Mouse (Mus musculus) MEL-GATA-1-ER (cell line): ENCODE measurements around the gene Iqsec1.

ENCODE experiments used
- DNase-seq: peaks from one replicate; pipeline ENCODE4 v3.0.0-alpha.2; 2012; ENCODE audit warnings: low read depth; ENCODE audit errors: extremely low read depth

Iqsec1 gene

DNA sequence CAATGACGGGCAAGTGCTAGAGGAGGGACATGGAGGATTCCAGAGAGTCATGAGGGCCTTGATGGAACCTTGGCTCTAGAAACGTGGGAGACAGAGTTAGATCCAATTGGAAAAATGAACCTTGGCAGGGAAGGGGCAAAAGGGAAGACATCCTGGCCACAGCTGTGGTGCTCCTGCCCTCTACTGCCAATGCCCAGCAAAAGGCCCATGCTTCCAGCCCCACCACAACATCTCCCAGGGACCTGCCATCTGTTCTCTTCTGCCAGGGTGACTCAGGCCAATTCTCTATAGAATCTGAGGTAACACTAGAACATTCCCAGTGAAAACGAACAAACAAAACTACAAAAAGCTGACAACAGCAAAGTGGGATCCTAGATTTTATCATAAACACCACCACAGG lies 173.1 kb downstream of the Iqsec1 start:
- no peak for DNase-seq

GRCm38 (mm10) chr6:90813526-90813925 lies 175.0 kb downstream of the Iqsec1 start:
- no peak for DNase-seq

DNA sequence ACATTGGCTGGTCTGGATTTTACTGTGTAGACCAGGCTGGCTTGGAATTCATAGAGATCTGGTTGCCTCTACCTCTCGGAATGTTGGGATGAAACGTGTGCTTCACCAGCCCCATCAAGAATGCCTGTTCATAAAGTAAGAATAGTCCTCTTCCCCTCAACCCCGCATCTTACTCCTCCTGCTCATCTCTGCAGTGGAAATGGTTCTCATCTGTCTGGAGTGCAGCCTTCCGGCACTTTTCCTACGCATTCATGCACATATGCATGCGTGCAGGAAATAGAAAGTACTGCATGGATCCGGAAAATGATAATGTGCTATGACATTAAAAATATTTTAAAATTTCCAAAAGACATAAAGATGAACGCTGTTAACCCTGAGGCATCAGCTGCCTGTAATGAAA lies 175.9 kb downstream of the Iqsec1 start:
- DNase-seq = no peak

DNA sequence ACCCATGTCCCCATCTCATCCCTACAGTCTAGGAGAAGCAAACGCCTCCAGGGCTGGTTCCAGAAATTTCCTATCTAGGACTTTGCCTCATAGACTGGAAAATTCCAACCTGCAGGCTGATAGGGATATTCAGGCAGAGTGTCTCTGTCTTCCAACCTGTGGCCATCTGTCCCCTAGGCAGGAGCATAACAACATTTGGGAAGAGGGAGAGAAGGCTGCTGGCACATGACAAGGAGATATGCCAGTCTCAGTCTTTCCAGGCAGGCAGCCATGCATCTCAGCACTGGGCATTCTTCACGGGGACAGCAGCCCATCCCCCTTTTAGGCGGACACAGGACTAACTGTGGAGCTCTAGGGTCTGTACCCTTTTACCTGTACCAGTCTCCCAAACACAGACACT lies 176.4 kb downstream of the Iqsec1 start:
- DNase-seq = no peak

DNA sequence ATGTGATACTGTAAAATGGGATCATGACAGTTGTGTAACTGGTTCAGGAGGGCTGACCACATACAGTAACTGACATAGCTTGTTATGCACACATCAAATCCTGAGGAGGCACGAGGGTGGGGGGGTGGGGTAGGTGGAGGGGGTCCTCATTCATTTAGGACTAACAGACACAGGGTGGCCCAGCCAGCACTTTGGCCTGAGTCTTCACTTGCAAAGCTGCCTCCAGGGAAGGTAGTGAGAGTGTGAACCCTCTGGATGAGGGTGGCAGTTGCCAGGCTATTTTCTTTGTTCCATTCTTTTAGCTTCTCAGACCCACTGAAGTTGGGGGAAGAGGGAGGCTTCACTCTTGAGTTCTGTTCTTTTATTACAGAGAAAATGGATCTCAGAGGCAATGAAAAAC lies 177.9 kb downstream of the Iqsec1 start:
- DNase-seq = no peak

DNA sequence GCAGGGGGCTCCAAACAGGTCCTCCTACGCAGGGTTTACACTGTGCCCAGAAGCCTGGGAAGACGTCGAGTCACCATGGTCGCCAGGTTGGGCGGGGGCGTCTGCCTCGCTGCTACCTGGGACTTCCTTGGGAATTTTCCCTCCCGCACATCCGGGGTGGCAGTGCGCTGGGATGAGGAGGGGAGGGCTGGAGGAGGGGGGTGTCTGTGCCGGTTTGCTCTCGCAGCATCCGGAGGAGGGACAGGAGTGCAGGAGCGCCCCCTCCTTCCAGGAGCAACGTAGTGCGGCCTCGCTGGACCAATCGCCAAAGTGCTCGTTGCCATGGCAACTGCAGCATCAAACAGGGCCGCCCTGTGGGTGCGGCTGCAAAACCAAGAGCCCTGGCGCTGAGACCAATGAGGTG lies 178.5 kb downstream of the Iqsec1 start:
- DNase-seq = no peak

DNA sequence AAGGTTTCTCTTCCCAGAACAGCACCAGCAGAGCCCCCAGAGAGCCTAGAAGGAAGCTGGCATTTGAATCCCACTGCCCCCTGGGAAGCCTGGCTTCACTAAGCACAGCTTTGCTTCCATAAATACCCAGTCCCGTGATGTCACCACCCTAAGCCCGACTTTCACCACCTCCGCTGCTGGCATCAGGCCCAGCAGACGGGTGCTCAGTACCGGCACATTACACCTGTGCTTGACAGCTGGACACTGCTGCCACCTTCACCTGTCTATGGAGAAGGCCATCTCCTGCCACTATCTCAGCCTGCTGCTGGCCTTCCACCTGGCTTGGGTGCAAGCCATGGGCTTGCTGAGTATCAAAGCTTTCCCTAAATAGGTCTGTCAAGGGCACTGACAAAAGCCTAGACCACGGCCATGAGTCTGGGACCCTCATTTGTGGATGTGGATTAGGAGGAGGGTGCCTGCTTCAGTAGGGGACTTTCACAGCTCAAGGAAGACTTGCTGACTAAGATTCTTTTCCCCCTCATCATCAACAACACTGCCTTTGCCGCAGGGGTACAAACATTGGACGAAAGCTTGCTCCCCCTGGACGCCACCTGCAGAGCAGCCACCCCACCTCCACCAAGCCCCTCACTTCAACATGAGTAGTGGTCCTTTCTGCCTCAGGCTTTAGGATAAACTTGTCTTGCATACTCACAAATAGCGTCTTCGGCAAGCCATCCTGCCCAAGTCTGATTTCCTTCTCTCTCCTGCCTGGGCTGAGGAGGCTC lies 179.2 kb downstream of the Iqsec1 start:
- no peak for DNase-seq

GRCm38 (mm10) chr6:90808544-90808943 lies 179.9 kb downstream of the Iqsec1 start:
- DNase-seq = no peak

DNA sequence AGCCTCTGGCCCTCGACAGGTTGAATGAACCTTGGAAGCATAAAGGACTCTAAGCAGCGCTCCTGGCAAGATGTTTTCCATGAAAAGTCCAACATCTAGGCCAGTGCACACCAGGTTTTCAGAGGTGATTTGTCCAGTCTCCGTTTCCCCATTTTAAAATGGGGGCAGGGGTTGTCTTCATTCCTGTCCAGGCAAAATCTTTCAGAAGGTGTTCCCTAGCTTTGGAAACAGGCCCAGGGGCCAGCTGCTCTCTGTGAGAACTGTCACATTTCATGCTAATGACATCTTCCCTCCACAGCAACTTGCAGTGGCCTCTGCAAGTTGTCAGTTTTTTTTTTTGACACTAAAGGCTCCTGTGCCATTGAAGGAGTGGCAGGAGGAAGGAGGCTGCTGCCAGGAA lies 180.4 kb downstream of the Iqsec1 start:
- no peak for DNase-seq

GRCm38 (mm10) chr6:90807581-90807980 lies 180.9 kb downstream of the Iqsec1 start:
- no peak for DNase-seq

GRCm38 (mm10) chr6:90806743-90807142 lies 181.7 kb downstream of the Iqsec1 start:
- no peak for DNase-seq

DNA sequence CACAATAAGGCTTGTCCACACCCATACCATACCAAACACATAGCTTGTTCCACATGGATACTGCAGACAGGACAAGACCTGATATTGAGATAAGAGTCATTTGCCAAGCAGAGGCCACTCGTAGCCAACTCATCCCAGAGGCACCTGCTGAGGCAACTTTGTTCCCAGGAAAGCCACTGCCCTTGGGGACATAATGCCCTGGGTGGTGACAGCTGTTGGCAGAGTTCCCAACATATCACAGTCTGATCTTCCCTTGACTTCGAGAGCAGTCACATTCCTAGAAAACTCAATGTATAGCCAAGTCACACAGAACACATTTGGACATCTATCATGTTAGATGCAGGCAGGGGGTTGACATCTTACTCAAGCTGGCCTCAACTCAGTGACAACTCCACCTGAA lies 183.4 kb downstream of the Iqsec1 start:
- DNase-seq = no peak

DNA sequence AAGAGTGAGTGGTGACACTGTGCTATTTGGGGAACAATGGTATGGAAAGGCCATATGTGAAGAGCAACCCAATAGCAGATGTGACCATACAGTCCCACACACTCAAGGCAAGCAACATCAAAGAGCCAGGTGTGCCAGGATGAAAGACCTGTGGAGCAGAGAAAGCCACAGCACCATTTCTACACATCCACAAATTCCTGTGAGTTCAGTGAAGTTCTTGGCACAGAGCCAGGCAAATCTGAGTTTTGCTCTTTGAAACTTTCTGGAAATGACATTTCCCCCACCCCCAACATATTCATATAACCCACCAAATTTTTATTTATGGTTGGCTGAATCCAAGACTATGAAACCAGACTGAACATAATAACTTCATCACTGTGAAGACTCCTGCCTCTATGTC lies 183.8 kb downstream of the Iqsec1 start:
- no peak for DNase-seq

DNA sequence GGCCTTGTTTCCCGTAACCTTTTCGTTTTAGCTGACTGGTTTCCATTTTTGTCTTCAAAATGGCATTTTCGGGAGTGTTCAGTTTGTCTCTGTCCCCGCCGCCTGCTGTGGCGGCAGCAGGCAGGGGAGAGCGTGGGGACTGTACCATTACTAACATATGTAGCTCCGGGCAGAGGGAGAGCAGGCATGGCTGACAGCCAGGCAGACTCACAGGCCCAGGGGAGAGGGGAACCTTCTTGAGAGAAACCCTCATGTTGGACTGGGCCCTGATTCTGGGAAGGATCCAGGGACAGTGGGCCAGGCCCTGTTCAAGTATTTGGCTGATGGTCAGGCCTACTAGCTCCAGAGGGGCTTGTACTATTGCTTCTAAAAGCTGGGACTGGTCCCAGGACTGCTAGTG lies 185.9 kb downstream of the Iqsec1 start:
- no peak for DNase-seq

DNA sequence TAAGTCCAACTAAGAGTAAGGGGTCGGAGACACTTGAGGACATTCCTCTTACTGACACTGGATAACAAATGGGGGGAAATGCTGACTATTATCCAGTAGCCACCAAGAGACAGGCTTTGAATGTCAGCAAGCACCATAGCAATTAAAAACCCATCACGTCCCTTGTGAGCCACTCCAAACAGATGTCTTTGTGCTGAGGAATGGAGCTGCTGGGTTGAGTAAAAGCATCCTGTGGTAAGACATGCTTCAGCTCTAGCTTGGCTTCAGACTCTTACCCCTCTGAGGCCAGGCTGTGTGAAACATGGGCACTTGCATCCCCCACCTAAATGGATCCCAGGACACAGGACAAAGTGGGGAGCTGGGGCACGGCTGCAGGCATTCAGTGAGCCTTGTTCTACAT lies 186.4 kb downstream of the Iqsec1 start:
- no peak for DNase-seq

GRCm38 (mm10) chr6:90800825-90801224 lies 187.7 kb downstream of the Iqsec1 start:
- no peak for DNase-seq

GRCm38 (mm10) chr6:90799116-90799515 lies 189.4 kb downstream of the Iqsec1 start:
- DNase-seq = no peak

DNA sequence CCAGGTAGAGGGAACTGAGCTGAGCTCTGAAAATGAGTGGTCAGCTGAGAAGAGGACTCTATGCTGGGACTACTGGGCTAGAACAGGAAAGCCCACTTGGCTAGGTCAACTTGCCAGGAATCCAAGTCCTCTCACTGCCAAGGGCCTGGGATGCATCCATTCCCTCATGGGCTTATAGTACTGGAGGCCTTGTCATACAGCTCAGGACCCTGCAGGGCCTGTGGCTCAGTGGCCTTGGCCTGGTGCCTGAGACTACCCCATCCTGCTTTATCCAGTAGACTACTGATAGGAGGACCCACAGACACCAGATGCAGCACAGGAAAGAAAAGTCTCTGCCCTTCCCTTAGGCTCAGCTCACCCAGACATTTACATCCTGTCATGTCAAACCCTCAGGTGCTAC lies 190.3 kb downstream of the Iqsec1 start:
- no peak for DNase-seq

DNA sequence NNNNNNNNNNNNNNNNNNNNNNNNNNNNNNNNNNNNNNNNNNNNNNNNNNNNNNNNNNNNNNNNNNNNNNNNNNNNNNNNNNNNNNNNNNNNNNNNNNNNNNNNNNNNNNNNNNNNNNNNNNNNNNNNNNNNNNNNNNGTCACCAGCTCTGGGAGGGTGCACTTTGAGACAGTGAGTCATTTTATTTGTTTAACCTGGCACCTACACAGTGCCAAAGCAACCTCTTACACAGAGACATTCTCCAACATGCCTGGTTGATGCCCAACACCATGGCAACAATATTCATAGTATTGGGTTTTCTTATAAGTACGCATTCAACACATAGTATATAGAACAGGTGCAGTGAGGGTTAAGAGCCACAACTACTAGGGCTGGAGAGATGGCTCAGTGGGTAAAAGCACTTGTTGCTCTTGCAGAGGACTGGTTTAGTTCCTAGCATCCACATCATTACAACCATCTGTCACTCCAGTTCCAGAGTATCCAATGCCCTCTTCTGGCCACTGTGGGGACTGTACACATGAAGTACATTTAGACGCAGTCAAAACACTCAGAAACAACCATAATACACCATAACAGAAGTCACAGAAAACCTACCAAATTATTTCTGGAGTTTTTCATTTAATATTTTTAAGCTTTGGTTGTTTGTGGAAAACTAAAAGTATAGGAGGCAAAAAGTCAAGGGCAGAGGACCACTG lies 191.4 kb downstream of the Iqsec1 start:
- peak; percentile 5 for DNase-seq

DNA sequence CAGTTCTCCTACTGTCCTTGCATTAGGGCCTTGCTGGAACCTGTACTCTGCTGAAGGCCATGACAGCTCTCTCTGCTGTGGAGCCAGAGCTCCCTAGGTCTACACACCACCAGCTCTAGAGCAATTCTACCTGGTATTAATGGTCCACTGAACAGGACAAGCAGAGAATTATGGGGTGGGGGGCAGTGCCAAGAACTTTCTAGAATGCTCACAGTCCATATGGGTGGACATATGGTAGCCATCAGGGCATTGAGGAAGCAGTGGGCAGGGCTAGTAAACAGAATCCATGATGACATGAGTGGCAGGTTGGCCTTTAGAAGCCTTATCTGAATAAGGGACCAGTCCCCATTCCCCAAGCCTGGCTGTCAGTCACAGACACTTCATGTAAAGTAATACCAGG lies 197.6 kb downstream of the Iqsec1 start:
- DNase-seq = no peak

DNA sequence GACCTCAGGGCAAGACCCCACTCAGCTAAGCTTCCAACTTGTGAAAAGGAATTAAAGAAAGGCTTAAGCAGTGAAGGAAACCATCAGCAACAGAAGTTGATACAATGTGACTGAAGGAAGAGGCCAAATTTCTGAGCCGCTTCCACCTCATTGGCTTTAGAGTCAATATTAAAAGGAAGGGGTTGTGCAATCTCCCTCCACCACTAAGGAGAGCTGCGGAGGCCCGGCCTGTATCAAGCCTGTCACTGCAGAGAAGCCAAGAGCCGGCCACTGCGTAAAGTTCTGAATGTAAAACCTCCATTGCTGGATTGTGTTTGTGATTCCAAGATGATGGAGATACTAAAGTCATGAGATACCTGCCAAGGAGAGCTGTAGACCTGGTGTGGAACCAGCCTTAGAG lies 199.0 kb downstream of the Iqsec1 start:
- DNase-seq = no peak

DNA sequence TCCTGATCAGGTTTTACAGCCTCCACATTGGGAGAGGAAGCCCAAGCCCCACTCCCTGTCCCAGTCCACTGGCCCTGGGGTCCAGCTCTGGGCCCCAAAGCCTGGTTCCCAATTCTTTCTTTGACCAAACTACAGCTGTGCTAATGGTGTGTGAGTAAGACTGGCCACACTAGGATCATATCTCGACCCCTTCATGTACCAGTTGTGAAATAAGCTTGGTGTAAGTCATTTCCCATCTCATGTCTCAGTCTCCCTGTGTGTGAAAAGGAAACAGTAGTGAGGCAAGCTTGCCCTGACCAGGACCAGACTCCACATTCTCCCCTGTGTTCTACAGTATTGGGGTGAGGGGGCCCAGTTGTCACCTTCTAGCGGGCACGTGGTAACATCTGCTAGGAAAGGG lies 200.9 kb downstream of the Iqsec1 start:
- DNase-seq = no peak

GRCm38 (mm10) chr6:90787036-90787435 lies 201.4 kb downstream of the Iqsec1 start:
- DNase-seq = no peak
